Mouse (Mus musculus) small intestine, adult 2 months (tissue): Measurements from ENCODE around the gene Eif3i.

Experiments used
- CTCF ChIP-seq: fragments of 200-500 bp; IDR thresholded peaks from 2 replicates; pipeline ENCODE4 v1.5.1; 2012; ENCODE audit warnings: low read depth, mild to moderate bottlenecking, control low read depth, inconsistent platforms, low read length, moderate library complexity, mixed read lengths; ENCODE audit not compliant: insufficient replicate concordance, insufficient read length; ENCODE audit errors: extremely low read depth
- POLR2A ChIP-seq: fragments of 200-500 bp; IDR thresholded peaks from 2 replicates; pipeline ENCODE4 v1.6.1; 2012; ENCODE audit warnings: low read depth, mild to moderate bottlenecking, control low read depth, inconsistent platforms, low read length, moderate library complexity

DNA sequence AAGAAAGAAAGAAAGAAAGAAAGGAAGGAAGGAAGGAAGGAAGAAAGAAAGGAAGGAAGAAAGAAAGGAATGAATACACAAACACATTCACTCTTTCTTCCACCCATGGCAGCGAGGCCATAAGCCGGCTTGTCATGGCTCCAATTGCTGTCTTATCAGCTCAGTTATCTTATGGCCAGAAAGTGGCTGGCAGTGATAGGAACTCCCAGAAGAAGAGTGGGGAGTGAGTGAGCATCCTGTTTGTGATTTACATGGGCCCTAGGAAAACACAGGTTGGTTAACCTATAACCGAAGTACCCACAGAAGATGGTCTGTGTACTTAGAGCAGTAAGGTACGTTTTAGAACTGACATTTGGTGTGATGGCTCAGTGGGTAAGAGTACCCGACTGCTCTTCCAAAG, 39.3 kb downstream of the Eif3i start:
- no peak for TF ChIP-seq CTCF
- TF ChIP-seq POLR2A: no peak
